Mouse (Mus musculus) testis, postnatal 10 days (tissue): ENCODE measurements around the gene Neu2.

Experiments
- DNase-seq: peaks from one replicate; pipeline ENCODE4 v3.0.0; 2021; ENCODE audit warnings: low spot score

Neu2 gene

GRCm38 (mm10) chr1:87614576-87615295 lies 105.0 kb downstream of the Neu2 start:
- peak; percentile 54 for DNase-seq

- no peak for DNase-seq
Observed at GRCm38 (mm10) chr1:87620211-87620668, 110.6 kb downstream of the Neu2 start, which contains the start of gene Inpp5d. TSS of gene Inpp5d (plus strand) at chr1:87620312.

GRCm38 (mm10) chr1:87620693-87621092 lies 111.0 kb downstream of the Neu2 start:
- no peak for DNase-seq

DNA sequence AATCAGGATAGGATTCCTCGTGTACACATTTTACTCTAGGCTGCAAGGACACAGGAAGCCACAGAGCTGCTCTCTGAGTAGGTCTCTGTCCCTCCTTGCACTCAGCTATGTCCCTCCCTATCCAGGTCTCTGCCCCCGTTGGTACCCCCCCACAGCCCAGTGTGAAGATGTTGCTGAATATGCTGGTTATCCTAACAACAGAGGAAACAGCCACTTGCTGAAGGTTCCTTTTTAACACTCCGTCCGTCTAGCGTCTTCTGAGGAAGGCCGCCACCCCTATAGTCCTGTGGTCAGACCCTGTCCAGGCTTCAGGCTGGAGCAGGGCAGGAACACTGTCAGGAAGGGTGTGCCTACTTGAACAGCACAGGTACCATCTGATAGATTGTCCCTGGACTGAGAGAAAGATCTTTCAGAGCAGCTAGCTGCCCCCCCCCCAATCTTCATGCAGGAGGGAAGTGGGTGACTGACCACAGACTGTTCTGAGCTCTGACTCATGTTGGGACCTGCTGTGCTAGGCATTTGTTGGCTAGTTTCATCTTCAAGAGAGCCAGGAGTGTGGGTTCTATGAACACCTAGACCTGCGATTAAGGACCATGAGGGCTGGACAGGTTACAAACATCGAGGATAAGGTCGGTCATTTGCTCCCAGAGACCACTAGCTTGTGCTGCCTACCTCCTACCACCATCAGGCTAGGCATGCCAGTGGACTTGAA lies 111.6 kb downstream of the Neu2 start:
- DNase-seq = no peak

DNA sequence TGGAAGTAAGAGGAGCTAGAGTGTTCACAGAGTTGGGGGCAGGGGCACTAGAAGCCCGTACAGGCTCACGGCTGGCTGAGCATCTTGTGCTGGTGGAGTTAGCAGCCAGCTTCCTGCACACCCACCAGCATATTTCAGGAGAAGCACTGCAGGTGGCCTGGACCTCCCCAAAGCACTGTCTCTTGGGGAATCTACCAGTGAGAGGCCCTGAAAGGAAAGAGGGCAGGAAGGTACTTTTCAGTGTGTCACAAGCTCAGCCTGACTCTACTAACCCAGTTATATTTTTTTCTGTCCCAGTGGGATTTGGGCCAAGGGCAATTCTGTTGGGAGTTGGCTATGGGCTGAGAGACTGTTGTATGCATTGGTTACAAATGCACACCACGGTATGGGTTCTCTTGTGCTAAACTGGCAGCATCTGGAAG lies 112.2 kb downstream of the Neu2 start:
- no peak for DNase-seq

DNA sequence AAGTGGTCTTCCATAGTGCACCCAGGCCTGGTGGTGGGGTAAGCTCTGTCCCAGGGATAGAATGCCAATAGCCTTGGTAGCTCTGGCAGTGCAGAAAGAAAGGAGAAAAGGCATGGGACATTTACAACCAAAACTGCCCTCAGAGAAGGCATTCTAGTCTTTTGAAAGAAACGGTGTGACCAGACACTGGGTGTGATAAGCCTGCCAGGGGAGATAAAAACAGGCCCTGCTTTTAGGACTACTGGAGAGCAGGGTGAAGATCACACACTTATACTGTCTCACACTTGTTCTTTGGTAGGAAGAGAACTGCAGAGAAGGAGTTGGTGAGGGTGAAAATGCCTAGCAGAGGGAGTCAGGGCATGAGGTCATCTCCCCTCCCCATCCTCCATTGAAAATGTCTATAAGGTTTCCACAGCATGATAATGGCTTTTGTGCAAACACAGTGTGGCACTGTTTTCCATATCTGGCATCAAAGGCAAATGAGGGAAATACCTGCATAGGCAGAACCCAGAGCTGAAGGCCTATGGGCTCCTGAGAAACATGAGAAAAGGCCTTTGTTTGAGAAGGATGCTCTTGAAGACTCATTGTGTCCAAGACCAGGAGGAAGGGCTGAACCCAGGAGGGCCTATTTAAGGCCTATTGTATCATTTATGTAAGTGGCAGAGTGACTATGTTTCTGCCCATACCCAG lies 114.4 kb downstream of the Neu2 start:
- no peak for DNase-seq

DNA sequence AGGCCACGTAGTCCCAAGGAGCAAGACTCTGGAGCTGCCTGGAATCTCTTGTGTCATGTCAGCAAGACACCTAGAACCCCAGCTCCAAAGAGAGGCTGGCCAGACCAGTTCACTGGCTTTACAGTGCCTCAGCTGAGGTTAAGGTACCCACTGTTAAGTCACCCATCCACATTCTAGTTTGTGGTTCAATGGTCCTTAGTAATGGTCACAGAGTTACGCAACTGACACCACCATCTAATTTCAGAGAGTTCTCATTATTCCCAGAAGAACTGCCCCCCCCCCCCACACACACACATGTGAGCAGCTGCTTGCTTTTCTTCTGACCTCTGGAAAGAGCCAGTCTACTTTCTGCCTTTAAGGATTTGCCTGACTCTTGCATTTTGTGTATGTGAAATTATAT lies 115.1 kb downstream of the Neu2 start:
- no peak for DNase-seq

- DNase-seq = no peak
Observed at GRCm38 (mm10) chr1:87625254-87626025, 115.8 kb downstream of the Neu2 start.

DNA sequence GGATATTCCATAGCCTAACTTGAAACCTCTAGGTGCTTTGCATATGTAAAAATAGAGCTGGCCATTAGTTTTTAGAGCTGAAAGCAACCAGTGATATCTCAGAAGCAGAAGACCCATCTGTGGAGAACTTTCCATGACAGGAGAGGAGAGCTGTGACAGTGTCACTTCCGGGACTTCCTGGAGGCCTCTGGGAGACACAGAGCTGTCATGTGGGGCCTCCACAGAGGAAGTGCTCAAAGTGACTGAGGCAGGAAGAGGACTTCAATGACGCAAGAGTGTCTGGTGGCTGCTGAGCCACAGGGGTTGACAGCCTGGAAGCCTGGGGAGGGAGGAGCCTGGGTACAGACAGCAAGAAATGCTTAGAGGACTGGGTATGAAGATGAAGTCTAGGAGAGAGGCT lies 116.7 kb downstream of the Neu2 start:
- no peak for DNase-seq

DNA sequence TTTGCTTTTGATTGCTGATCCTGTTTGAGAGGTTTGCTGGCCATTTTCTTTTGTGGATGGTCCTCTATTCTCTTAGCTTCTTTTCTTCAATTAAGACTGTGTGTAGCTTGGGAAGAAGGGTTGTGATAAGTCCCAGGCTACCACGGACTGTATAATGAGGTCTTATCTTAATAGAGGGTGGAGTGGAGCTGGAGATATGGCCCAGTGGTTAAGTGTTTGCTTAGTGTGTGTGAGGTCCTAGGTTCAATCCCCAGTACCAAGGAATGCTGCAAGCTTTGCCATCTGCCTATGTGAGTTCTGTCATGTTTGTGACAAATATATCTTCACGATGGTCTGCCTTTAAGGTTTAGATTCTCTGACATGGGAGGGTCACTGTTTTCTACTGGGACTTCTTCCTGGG lies 118.4 kb downstream of the Neu2 start:
- no peak for DNase-seq

- no peak for DNase-seq
Observed at GRCm38 (mm10) chr1:87631584-87631983, 121.9 kb downstream of the Neu2 start.

DNA sequence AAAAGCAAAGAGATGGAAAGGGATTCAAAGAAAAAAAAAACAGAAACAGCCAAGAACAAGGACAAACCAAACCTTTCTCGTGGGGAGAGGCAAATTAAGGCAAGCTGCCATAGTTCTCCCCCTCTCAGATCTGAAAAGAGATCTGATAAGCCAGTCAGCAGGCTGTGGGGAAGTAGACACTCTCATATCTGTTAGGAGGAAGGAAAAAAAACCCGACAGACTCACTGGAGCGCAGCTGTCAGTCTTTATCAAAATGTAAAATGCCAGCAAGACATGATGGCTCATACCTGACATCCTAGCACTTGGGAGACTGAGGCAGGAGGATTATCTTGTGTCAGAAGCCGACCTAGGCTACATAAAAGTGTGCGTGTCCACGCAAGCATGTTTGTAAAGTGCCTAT lies 122.5 kb downstream of the Neu2 start:
- DNase-seq = no peak

DNA sequence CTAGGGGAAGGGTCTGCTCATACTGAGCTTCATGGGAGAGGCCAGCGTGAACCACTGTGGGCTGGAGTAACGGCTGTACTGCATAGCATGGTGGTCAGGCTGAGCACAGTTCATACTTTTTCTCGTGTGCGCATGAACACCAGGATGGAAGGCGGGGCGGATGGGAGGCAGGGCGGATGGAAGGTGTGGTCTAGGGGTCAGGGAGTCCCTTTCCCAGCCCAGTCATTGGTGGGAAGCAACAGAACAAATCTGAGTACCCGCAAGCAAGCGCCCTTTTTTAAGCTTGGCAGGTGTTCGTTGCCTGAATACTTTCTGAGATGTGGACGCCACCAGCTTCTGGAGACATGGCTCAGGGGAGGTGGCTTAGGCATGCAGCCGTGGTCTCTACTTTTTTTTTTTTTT lies 127.0 kb downstream of the Neu2 start:
- DNase-seq = no peak

- DNase-seq = no peak
Observed at GRCm38 (mm10) chr1:87637121-87637877, 127.6 kb downstream of the Neu2 start.

DNA sequence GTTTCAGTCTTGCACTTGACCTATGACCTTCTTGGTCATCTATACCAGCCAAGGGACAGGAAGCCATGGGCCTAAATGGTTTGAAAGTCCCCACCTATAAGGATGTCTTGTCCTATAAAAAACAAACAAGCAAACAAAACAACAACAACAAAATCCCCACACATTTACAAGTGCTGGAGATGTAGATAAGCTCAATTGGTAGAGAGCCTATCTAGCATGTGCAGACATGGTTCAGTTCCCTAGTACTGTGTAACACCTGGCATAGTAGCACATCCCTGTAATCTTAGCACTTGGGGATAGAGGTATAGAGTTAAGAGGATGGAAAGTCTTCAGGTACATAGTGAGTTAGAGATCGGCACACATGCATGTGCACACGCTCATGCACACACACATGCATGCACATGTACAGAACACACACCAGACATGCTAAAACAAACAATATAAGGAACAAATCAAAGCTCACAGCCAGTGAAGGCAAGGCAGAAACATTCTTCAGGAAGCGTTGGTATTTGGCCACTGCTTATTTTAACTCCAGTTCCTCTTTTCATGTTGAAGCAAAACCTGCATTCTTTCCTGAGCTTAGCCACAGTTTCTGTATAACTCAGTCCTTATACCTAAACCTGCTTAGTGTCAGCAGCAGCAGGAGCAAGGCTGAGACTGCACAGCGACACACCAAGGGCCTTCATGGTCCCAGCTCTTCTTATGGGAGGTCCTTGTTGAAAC lies 128.3 kb downstream of the Neu2 start:
- DNase-seq = no peak

DNA sequence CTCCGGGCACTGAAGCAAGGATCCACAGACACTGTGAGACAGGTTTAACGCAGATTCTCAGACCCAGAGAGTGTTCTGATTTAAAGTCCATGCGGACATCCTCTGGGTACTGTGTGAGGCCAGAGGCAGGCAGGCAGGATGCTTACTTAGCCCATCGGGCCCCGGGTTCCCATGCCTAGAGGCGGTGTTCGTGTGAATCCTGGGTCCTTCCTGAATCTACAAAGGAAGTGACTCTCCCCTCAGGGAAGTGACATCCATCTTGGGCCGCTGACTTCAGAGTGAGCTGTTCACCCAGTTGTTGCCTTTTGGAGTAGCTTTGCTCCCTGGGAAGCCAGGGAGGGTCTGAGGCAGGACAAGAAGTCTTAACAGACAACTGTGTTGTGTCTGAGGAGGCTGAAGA lies 130.0 kb downstream of the Neu2 start:
- DNase-seq = no peak

- no peak for DNase-seq
Observed at GRCm38 (mm10) chr1:87640165-87640661, 130.5 kb downstream of the Neu2 start.

DNA sequence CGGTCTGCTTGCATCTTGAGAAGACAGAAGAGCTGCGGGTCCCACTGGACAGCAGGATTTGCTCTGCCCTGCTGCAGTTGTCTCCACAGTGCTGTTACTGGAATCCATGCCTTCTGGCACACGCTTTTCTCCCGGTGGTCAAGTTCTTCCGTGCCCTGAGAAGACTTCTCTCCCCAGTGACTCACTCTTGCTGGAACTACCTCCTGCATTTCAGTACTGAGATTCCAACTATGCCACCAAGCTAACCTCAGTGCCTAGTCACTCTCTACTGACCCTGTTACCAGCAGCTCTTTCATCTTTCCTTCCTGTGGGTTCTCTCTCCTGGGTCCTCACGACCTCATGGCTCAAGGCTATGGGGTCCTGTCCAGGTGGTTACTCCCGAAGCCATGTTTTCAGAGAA lies 133.3 kb downstream of the Neu2 start:
- DNase-seq = no peak

DNA sequence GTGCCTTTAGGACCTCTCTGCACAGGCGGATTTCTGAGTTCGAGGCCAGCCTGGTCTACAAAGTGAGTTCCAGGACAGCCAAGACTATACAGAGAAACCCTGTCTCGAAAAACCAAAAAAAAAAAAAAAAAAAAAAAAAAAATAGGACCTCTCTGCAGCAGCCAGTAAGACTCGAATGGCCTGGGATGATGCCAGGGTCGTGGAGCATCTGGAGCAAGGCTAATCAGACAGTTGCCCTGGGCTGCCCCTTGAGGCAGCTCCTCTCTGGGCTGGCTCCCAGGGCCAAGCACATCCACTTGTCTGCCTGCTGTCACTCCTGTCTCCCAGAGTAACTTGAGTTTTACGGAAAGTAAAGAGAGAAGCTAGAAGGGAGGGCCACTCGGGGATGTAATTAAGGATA lies 135.4 kb downstream of the Neu2 start:
- DNase-seq = peak; percentile 54

DNA sequence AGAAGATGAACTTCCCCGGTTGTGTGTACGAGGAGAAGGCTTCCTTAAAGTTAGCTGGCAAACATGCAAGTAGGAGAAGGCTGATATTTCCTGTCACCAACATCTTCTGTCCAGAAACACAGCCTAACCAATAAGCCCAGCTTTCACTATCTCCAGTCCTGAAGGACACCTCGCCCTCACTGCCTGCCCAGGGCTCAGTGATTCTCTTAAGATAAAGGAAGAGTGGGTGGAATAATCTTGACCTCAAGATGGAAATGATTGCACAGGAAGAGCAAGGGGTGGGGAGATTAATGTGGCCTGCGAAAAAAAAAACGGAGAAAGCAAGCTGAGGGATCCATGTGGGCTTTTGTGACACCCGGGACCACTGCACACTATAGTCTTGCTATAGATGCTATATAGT lies 136.1 kb downstream of the Neu2 start:
- no peak for DNase-seq
